Mouse (Mus musculus) bone marrow, adult 2 months (tissue): ENCODE measurements around the gene Gm12216. TPM values are rescaled to one million over a fixed set of nuclear protein-coding genes. Genes with fewer than 3 reads are reported as not detected.

Experiments used
- H3K27ac ChIP-seq: fragments of 200-500 bp; 2 replicates; pipeline ENCODE4 v1.5.1; 2012; ENCODE audit warnings: low read depth, mild to moderate bottlenecking, control low read depth, inconsistent platforms, low read length; ENCODE audit not compliant: control insufficient read depth, poor library complexity, insufficient read depth
- H3K4me1 ChIP-seq: fragments of 200-500 bp; 2 replicates; pipeline ENCODE4 v1.6.1; 2011; ENCODE audit warnings: low read length; ENCODE audit not compliant: control insufficient read depth, insufficient read depth
- H3K4me3 ChIP-seq: fragments of 200-500 bp; replicated peaks from 2 replicates; pipeline ENCODE3; 2011; ENCODE audit warnings: mild to moderate bottlenecking, low read depth, low read length, control low read depth; ENCODE audit not compliant: control insufficient read depth
- CTCF ChIP-seq: fragments of 200-500 bp; IDR thresholded peaks from 2 replicates; pipeline ENCODE4 v1.5.1; 2011; ENCODE audit warnings: low read length, control low read depth; ENCODE audit not compliant: control insufficient read depth, insufficient read depth
- POLR2A ChIP-seq: fragments of 200-500 bp; IDR thresholded peaks from 2 replicates; pipeline ENCODE4 v1.6.1; 2011; ENCODE audit warnings: low read depth, mild to moderate bottlenecking, control low read depth, low read length, borderline replicate concordance; ENCODE audit not compliant: control insufficient read depth
- WGBS: fragments of 180-500 bp; shearing (Covaris S2); methylation state at CpG from one replicate; pipeline ENCODE4 v1.1.7; 2018; 5-methylcytosine and 5-hydroxymethylcytosine counted together
- polyA plus RNA-seq: library from polyadenylated mRNA; stranded (reverse); fragments of >200 nt; gene quantifications from 2 replicates; pipeline ENCODE4 v1.2.4, GENCODE M21; 2011; ENCODE audit warnings: low replicate concordance; ENCODE audit not compliant: missing spikeins, insufficient read depth, insufficient read length

Gene Gm12216
- polyA plus RNA-seq, 1 experiment, result 7.8 TPM

DNA sequence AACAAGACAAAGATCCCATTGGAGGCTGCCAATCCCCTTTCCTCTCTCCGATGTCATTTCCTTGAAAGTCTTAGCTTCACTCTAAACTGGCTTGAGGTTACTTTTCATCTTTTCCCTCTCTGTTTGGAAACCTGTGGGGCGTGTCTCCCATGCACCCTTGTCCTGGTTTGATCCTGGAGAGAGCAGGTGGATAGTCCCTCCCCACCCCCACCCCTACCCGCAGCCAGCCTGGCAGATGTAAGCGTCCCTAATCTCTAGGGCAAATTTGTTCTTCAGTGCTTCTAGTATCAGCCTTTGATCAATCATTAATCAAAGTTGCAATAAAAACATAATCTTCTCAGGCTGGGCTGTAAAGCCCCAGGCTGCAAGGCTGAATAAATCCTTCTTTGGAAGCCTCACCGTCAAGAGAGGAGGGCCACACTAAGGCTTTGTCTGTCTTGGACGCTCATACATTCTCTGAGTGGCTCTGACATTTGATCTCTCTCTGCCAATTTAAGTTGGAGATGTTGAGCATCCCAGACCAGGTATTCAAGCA, 61.6 kb downstream of the Gm12216 start:
- no peak for TF ChIP-seq POLR2A
- no peak for TF ChIP-seq CTCF
- Histone ChIP-seq H3K4me1 (peaks cover 11% of the 10 kb centered on the region), H3K4me3 (no peak overlapping the region), H3K27ac (no peak overlapping the region)
- WGBS, result 73% methylated on average over 6 of the region's 6 CpGs

- TF ChIP-seq CTCF (no peak), POLR2A (no peak)
- Histone ChIP-seq H3K27ac (peak overlapping the region; percentile 95), H3K4me1 (peaks cover 11% of the 10 kb centered on the region), H3K4me3 (no peak overlapping the region)
- 54% methylated on average over 12 of the region's 12 CpGs for WGBS
Observed at GRCm38 (mm10) chr11:53796409-53797151, 62.5 kb downstream of the Gm12216 start.

- 47% methylated on average over 8 of the region's 8 CpGs for WGBS
- peaks cover 11% of the 10 kb centered on the region for H3K4me1 ChIP-seq
Observed at GRCm38 (mm10) chr11:53795813-53796212, 63.2 kb downstream of the Gm12216 start.

GRCm38 (mm10) chr11:53794671-53795557, 64.1 kb downstream of the Gm12216 start:
- TF ChIP-seq CTCF (peak; percentile 50), POLR2A (peak; percentile 65; the same call in 1 of the 2 replicates)
- WGBS, result 3% methylated on average over 25 of the region's 25 CpGs
- Histone ChIP-seq H3K4me3 (peak overlapping the region; percentile 22), H3K4me1 (peaks cover 11% of the 10 kb centered on the region), H3K27ac (peak overlapping the region; percentile 95)

More at GRCm38 (mm10) chr11:53795813-53796212, 63.2 kb downstream of the Gm12216 start:
- TF ChIP-seq CTCF (0 out of 2 replicates have a peak, but pooled peaks have one; percentile 4), POLR2A (no peak)
- Histone ChIP-seq H3K27ac (peak overlapping the region; percentile 95), H3K4me3 (no peak overlapping the region)

DNA sequence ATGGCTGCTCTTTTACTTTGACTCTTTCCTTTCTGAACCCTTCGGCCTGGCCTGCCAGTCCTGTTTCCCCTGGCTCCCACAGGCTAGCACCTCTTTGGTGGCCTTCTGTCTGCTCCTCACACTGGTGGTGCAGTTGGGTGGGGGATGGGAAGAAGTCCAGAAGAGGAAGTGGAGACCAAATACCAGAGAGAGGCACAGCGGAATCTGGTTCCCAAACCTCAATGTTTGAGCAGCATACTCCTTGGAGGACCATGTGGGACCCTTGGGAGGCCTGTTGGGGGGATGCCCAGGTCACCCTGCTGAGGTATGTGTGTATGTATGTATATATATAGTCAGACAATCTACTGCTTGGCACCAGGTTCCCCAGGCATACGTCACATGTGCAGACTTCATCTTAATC, 65.0 kb downstream of the Gm12216 start:
- 12% methylated on average over 3 of the region's 3 CpGs for WGBS
- no peak overlapping the region for H3K4me3 ChIP-seq
- H3K4me1 ChIP-seq, result peaks cover 11% of the 10 kb centered on the region
- peak overlapping the region; percentile 95 for H3K27ac ChIP-seq
- TF ChIP-seq CTCF (no peak), POLR2A (no peak)

- Histone ChIP-seq H3K27ac (no peak overlapping the region), H3K4me3 (no peak overlapping the region), H3K4me1 (peaks cover 11% of the 10 kb centered on the region)
- 79% methylated on average over 3 of the region's 3 CpGs for WGBS
- no peak for TF ChIP-seq POLR2A
- TF ChIP-seq CTCF, result no peak
Observed at GRCm38 (mm10) chr11:53792986-53793385, 66.1 kb downstream of the Gm12216 start.

- WGBS, result 86% methylated on average over 3 of the region's 3 CpGs
Observed at GRCm38 (mm10) chr11:53789277-53789676, 69.8 kb downstream of the Gm12216 start.

DNA sequence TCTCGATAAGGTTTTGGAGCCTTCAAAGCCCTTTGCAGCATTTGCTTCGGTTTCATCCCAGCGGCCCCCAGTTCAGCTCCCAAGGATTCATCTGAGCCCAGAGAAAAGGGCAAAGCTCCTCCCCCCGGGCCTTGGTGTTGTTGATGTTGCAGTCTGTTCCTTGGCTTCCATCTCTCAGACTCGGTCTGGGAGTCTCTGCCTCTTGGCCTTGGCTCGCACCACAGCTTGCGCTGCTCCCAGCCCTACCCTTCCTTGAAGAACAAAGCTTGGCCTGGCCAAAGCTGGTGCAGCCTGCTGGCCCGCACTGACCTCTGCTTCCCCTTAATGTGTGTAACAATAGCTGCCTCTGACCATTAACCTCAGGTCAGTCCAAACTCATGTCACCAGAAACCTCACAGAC, 70.9 kb downstream of the Gm12216 start:
- H3K4me1 ChIP-seq, result peaks cover 9% of the 10 kb centered on the region
- TF ChIP-seq CTCF (no peak), POLR2A (no peak)
- H3K4me3 ChIP-seq, result no peak overlapping the region
- H3K27ac ChIP-seq, result no peak overlapping the region
- WGBS, result 88% methylated on average over 8 of the region's 8 CpGs

More at GRCm38 (mm10) chr11:53789277-53789676, 69.8 kb downstream of the Gm12216 start:
- no peak overlapping the region for H3K4me3 ChIP-seq
- no peak overlapping the region for H3K27ac ChIP-seq
- TF ChIP-seq POLR2A (no peak), CTCF (no peak)
- H3K4me1 ChIP-seq, result peaks cover 6% of the 10 kb centered on the region; the same call in 1 of the 2 replicates
